Mouse (Mus musculus): Measurements from ENCODE around the gene Gm49395. TPM values are rescaled to one million over a fixed set of nuclear protein-coding genes. Genes with fewer than 3 reads are reported as not detected.

The Gm49395 gene
- polyA plus RNA-seq, 1 experiment = 1.1 TPM

DNA sequence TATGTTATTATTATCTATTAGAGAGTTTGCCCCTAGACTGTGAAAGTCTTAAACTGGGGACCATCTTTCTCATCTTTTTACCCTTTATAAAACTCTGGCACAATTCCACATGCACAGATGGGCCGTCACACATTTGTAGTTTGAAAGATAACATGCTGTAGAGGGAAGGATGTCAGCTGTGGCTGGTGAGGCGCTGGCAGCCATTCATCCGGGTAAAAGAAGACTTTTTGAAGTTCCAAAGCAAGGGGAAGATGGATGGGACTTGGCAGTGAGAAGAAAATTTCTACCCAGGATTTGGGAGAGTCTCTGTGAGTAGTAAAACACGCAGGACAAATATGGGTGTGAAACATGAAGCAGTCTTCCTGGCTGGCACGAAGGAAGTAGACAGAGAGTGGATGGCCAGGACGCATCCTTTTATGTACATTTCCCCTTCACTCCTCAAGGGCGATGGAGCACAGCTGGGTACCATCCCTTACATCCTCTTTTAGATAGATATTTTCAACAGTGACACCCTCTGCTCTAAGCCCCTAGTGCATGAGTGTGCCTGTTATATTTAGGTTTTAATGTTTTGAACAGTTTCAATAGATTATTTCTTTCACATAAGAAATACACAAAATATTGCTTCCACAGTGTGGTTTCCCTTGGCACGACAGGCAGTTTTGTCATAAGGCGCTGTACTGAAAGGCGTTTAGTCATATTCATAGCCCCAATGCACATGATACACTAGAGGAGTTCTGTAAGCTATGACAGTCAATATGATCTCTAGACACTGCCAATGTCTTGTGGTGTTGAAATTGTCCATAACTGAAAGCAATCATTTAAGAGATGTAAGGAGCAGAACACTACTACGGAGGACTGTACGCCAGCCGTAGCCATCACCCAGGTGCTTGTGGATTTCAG lies 50.8 kb downstream of the Gm49395 start:
- H3K4me3 ChIP-seq (replicated peaks) = no peak overlapping the region
- H3K4me1 ChIP-seq (ENCODE audit: control insufficient read depth) = no peaks in the 10 kb centered on the region
- H3K9me3 ChIP-seq (ENCODE audit: control insufficient read depth, low read length) = no peaks in the 10 kb centered on the region
- TF ChIP-seq TAL1 (IDR thresholded peaks at IDR 0.05; ENCODE audit: low read length) (no peak), GATA1 (IDR thresholded peaks at IDR 0.05; ENCODE audit: low read length) (no peak)
- no peaks in the 10 kb centered on the region for H3K27me3 ChIP-seq (ENCODE audit: control insufficient read depth)
- H3K36me3 ChIP-seq (ENCODE audit: control insufficient read depth) = no peaks in the 10 kb centered on the region

DNA sequence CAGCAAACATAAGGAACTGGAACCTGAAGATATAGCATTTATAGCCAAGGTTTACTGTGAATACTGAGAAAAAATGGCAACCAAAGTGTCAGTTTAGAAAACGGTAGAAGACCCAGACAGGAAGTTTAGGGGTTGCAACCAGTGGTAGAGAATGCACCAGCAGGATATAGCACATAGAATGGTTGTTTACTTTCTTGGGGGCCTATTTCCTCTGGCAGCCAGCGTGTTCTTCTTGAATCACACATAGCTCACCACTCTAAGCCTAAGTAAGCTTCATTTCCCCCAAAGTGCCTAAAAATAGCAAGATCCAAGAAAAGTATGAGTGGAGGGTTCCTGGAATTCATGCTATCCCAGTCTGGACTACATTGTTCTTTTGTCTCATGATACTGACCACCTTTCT lies 59.1 kb downstream of the Gm49395 start:
- no peaks in the 10 kb centered on the region for H3K27me3 ChIP-seq (ENCODE audit: control insufficient read depth)
- no peak overlapping the region for H3K4me3 ChIP-seq (replicated peaks)

DNA sequence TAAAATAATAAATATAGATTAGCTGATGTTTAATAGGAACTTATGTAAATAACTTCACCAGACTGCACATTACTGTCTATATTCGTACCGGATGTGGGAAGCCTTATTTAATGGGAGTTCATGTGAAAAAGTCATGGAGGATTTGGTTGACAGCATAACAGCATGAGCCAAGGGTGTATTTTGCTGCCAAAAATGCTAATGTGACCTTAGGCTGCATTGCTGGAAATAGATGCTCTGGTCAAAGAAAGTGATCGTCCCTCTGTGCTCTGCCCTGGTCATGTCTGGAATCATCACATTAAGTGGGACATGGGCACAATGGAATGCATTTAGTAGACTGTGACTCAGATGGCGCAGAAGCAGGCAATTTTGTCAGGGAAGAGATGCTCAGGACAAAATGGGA lies 64.4 kb downstream of the Gm49395 start:
- H3K4me1 ChIP-seq (ENCODE audit: control insufficient read depth) = no peaks in the 10 kb centered on the region
- TF ChIP-seq TAL1 (IDR thresholded peaks at IDR 0.05; ENCODE audit: low read length) (no peak), GATA1 (IDR thresholded peaks at IDR 0.05; ENCODE audit: low read length) (no peak)
- H3K4me3 ChIP-seq (replicated peaks) = no peak overlapping the region
- no peaks in the 10 kb centered on the region for H3K9me3 ChIP-seq (ENCODE audit: control insufficient read depth, low read length)
- H3K27me3 ChIP-seq (ENCODE audit: control insufficient read depth) = no peaks in the 10 kb centered on the region
- no peaks in the 10 kb centered on the region for H3K36me3 ChIP-seq (ENCODE audit: control insufficient read depth)

More for the DNA sequence above, 59.1 kb downstream of the Gm49395 start:
- no peaks in the 10 kb centered on the region for H3K4me1 ChIP-seq (ENCODE audit: control insufficient read depth)
- no peaks in the 10 kb centered on the region for H3K9me3 ChIP-seq (ENCODE audit: control insufficient read depth, low read length)
- TF ChIP-seq TAL1 (IDR thresholded peaks at IDR 0.05; ENCODE audit: low read length) = no peak
- TF ChIP-seq GATA1 (IDR thresholded peaks at IDR 0.05; ENCODE audit: low read length) = no peak
- no peaks in the 10 kb centered on the region for H3K36me3 ChIP-seq (ENCODE audit: control insufficient read depth)

DNA sequence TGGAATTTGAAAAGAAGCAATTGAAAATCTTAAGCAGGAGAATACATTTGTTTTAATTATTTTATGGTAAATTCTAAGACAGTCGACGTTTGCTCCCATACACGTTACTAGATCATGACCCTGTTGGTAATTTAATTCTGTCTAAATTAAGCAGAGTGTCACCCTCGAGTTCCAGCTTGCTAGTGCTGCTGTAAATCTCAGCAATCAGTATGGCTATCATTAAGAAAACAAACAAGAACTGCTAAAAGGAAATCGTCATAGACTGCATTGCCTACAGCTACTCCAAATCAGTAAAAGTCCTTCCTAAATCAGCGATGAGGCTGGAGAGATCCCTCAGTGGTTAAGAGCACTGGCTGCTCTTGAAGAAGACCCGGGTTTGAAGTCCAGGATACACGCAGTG lies 66.3 kb downstream of the Gm49395 start:
- no peak overlapping the region for H3K4me3 ChIP-seq (replicated peaks)
- TF ChIP-seq TAL1 (IDR thresholded peaks at IDR 0.05; ENCODE audit: low read length) = no peak
- TF ChIP-seq GATA1 (IDR thresholded peaks at IDR 0.05; ENCODE audit: low read length) = no peak
- H3K9me3 ChIP-seq (ENCODE audit: control insufficient read depth, low read length) = no peaks in the 10 kb centered on the region
- no peaks in the 10 kb centered on the region for H3K27me3 ChIP-seq (ENCODE audit: control insufficient read depth)
- no peaks in the 10 kb centered on the region for H3K36me3 ChIP-seq (ENCODE audit: control insufficient read depth)
- no peaks in the 10 kb centered on the region for H3K4me1 ChIP-seq (ENCODE audit: control insufficient read depth)

DNA sequence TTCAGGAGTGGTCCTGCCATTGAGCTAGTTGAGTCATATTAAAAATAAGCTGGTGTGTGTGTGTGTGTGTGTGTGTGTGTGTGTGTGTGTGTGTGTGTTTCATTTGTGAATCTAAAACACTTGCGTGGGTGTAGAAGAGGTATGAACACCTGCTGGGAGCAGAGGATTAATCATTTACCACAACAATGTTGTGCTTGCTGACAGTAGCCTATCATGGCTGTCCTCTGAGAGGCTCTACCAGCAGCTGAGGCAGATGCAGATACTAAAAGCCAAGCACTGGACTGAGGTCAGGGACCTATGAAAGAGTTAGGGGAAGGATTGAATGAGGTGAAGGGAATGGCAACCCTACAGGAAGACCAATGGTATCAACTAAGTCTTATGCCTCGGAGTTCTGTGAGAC lies 68.6 kb downstream of the Gm49395 start:
- H3K27me3 ChIP-seq (ENCODE audit: control insufficient read depth) = no peaks in the 10 kb centered on the region
- no peaks in the 10 kb centered on the region for H3K9me3 ChIP-seq (ENCODE audit: control insufficient read depth, low read length)
- H3K36me3 ChIP-seq (ENCODE audit: control insufficient read depth) = no peaks in the 10 kb centered on the region
- H3K4me3 ChIP-seq (replicated peaks) = no peak overlapping the region
- TF ChIP-seq TAL1 (IDR thresholded peaks at IDR 0.05; ENCODE audit: low read length) (no peak), GATA1 (IDR thresholded peaks at IDR 0.05; ENCODE audit: low read length) (no peak)
- H3K4me1 ChIP-seq (ENCODE audit: control insufficient read depth) = no peaks in the 10 kb centered on the region

DNA sequence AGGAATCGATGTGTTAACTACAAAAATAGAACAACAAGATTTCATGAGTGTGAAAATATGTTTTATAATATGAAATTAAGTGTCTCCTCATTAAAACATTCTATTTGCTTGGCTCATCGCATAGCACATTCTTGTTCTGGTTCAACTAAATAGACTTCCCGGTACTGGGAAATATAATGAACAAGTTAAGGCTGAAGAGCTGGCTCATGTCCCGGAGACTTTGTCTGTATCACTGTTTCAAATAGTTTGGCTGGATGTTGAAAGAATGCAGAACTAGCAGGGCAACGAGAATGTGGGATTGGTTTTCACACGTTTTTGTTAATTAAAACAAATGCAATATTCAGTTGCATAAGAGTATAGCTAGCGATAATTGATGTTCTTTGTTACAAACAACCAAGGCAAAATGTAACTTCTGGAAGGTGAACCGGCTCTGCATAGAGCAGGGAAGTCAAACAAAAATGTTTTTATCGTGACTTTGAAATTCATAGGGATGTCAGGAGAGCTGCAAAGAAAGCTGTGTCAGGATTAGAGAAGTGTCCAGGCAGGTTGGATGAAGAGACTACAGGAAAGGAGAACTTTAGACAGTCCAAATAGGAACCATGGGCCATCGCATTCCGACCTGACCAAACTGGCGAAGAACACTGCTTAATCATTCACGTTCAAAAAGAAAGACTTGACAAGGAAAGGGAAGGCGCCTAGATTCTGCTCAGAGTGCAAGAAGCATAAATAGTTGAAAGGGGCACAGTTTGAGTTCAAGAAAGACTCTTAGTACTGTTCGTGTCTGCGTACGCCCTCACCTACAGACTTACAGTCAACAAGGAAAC lies 70.3 kb downstream of the Gm49395 start:
- TF ChIP-seq GATA1 (IDR thresholded peaks at IDR 0.05; ENCODE audit: low read length) = no peak
- no peak for TF ChIP-seq TAL1 (IDR thresholded peaks at IDR 0.05; ENCODE audit: low read length)
- Histone ChIP-seq H3K36me3 (ENCODE audit: control insufficient read depth) (no peaks in the 10 kb centered on the region), H3K4me1 (ENCODE audit: control insufficient read depth) (no peaks in the 10 kb centered on the region), H3K4me3 (replicated peaks) (no peak overlapping the region), H3K27me3 (ENCODE audit: control insufficient read depth) (no peaks in the 10 kb centered on the region), H3K9me3 (ENCODE audit: control insufficient read depth, low read length) (no peaks in the 10 kb centered on the region)

DNA sequence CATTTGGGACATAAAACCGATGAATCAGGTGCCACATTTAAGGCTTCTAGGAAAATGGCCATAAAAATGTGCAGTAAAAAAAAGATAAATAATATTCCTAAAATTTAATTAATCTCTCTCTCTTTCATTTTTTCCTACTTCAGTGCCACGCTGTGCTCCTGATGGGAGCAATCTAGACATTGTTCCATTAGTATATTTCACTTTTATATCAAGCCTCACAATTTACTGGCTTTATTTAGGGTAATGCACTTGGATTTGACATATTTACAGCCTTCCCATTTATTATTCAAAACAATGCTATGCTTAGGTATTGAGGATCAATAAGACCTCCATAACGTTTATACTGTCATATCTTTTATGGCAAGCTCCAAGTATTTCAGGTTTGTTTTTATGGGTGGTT lies 76.3 kb downstream of the Gm49395 start:
- H3K36me3 ChIP-seq (ENCODE audit: control insufficient read depth) = no peaks in the 10 kb centered on the region
- no peaks in the 10 kb centered on the region for H3K27me3 ChIP-seq (ENCODE audit: control insufficient read depth)
- H3K4me3 ChIP-seq (replicated peaks) = no peak overlapping the region
- no peaks in the 10 kb centered on the region for H3K9me3 ChIP-seq (ENCODE audit: control insufficient read depth, low read length)
- no peaks in the 10 kb centered on the region for H3K4me1 ChIP-seq (ENCODE audit: control insufficient read depth)
- TF ChIP-seq GATA1 (IDR thresholded peaks at IDR 0.05; ENCODE audit: low read length) (no peak), TAL1 (IDR thresholded peaks at IDR 0.05; ENCODE audit: low read length) (no peak)

DNA sequence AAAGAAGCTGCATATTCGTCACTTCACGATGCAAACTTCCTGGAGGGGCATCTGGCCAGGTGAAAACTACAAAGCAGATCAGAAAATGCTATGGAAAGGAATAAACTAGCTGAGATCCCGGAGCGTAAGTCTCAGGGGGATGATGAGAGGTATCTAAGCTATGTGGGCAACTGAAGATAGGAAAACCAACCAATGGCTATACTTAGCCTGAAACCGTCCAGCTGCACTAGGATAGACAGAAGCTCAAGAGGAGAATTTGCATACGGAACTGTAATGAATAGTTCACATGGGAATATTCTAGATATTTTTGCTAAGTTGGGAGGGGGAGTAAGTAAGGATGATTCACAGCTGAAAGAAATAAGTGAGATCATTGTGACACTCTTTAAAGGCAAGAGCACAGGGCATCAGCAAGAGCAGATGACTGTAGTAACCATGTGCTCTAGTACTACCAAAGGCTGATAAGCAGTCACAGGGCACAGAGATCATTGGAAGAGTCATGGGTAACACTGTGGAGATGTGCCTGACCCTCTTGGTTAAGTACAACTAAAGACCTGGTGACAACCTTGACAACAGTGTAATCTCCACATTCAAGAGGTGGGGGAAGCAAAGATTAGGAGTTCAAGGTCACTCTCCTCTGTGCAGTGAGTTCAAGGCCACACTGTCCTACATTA lies 79.5 kb downstream of the Gm49395 start:
- Histone ChIP-seq H3K4me3 (replicated peaks) (no peak overlapping the region), H3K4me1 (ENCODE audit: control insufficient read depth) (no peaks in the 10 kb centered on the region), H3K9me3 (ENCODE audit: control insufficient read depth, low read length) (no peaks in the 10 kb centered on the region), H3K36me3 (ENCODE audit: control insufficient read depth) (no peaks in the 10 kb centered on the region), H3K27me3 (ENCODE audit: control insufficient read depth) (no peaks in the 10 kb centered on the region)
- TF ChIP-seq GATA1 (IDR thresholded peaks at IDR 0.05; ENCODE audit: low read length) (no peak), TAL1 (IDR thresholded peaks at IDR 0.05; ENCODE audit: low read length) (no peak)

DNA sequence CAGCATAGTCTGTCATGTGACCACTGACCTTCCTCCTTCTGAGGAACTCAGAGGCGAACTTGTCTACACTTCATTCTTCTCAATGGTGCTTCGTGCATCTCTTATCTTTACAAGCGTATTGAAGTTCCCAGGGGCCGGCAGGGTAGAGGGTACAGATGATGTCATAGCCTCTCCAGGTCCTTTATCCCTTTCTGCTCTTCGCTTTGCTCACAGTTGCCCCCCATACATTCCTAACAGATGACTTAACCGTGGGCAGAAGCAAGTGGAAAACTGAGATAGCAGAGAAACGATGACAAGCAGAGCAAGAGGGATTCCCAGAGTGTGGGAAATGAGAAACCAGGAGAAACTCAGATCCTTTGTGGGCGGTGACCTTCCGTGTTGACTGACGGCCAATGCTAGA lies 80.3 kb downstream of the Gm49395 start:
- H3K36me3 ChIP-seq (ENCODE audit: control insufficient read depth) = no peaks in the 10 kb centered on the region
- no peaks in the 10 kb centered on the region for H3K27me3 ChIP-seq (ENCODE audit: control insufficient read depth)
- H3K9me3 ChIP-seq (ENCODE audit: control insufficient read depth, low read length) = no peaks in the 10 kb centered on the region
- TF ChIP-seq TAL1 (IDR thresholded peaks at IDR 0.05; ENCODE audit: low read length) (no peak), GATA1 (IDR thresholded peaks at IDR 0.05; ENCODE audit: low read length) (no peak)
- no peaks in the 10 kb centered on the region for H3K4me1 ChIP-seq (ENCODE audit: control insufficient read depth)
- H3K4me3 ChIP-seq (replicated peaks) = no peak overlapping the region
